Mouse (Mus musculus) lung, embryonic 16.5 days (tissue): ENCODE results near the gene Fes. TPM values are rescaled to one million over a fixed set of nuclear protein-coding genes. Genes with fewer than 3 reads are reported as not detected.

Experiments
- ATAC-seq: fragments of 200-750 bp; cut with Nextera tagmentation; 2 replicates; pipeline ENCODE4 v1.8.0; 2017; ENCODE audit warnings: low read depth, mild to moderate bottlenecking, moderate library complexity
- H3K27ac ChIP-seq: fragments of 300-500 bp; sonication (generic); 2 replicates; pipeline ENCODE4 v1.5.1; 2014; ENCODE audit warnings: mild to moderate bottlenecking, control low read depth, low read length
- H3K27me3 ChIP-seq: fragments of 300-500 bp; sonication (generic); 2 replicates; pipeline ENCODE4 v1.6.1; 2014; ENCODE audit warnings: low read depth, low read length, mixed read lengths; ENCODE audit not compliant: control insufficient read depth, insufficient read depth
- H3K36me3 ChIP-seq: fragments of 300-500 bp; sonication (generic); 2 replicates; pipeline ENCODE4 v1.6.1; 2014; ENCODE audit warnings: low read length; ENCODE audit not compliant: control insufficient read depth, insufficient read depth
- H3K4me1 ChIP-seq: fragments of 300-500 bp; sonication (generic); replicated peaks from 2 replicates; pipeline ENCODE4 v1.6.1; 2014; ENCODE audit warnings: low read length, mixed read lengths; ENCODE audit not compliant: control insufficient read depth, insufficient read depth
- H3K4me2 ChIP-seq: fragments of 300-500 bp; sonication (generic); 2 replicates; pipeline ENCODE4 v1.6.1; 2014; ENCODE audit warnings: low read depth, low read length, control low read depth
- H3K4me3 ChIP-seq: fragments of 300-500 bp; sonication (generic); 2 replicates; pipeline ENCODE4 v1.5.1; 2014; ENCODE audit warnings: mild to moderate bottlenecking, low read length, control low read depth
- H3K9ac ChIP-seq: fragments of 300-500 bp; sonication (generic); 2 replicates; pipeline ENCODE4 v1.6.1; 2014; ENCODE audit warnings: low read length, control low read depth
- H3K9me3 ChIP-seq: fragments of 300-500 bp; sonication (generic); 2 replicates; pipeline ENCODE4 v1.6.1; 2016; ENCODE audit warnings: low read length; ENCODE audit not compliant: control insufficient read depth
- WGBS: fragments of 180-500 bp; shearing (Covaris S2); extraction: QIAGEN DNeasy Blood & Tissue Kit; methylation state at CpG from one replicate; pipeline ENCODE4 v1.1.7; 2014; 5-methylcytosine and 5-hydroxymethylcytosine counted together
- polyA plus RNA-seq: library from polyadenylated mRNA; unstranded; fragments of >200 nt; fragmentation: Nextera tagmentation; extraction: Ambion mirVana; gene quantifications from 2 replicates; pipeline ENCODE4 v1.2.1, GENCODE M21; 2015

Gene Fes
- polyA plus RNA-seq, 1 experiment from 2014 or later = 18.5 TPM

DNA sequence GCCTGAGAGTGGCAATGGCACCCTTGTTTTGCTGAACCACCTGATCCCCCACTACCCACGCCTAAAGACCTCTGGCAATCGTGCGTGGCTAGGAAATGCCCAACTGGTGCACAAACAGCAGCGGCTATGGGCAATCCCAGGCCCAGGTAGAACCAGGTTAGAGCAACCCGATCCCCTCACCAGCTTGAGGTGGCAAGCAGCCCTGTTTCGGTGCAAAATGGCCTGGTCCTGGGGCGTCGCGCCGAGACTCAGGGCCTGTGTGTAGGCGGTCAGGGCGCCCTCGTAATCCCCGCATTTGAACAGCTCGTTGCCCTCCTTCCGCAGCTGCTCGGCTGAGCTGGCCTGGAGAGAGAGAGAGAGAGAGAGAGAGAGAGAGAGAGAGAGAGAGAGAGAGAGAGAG is 48.4 kb downstream of the Fes start:
- Histone ChIP-seq H3K4me3 (peak overlapping the region; percentile 68), H3K4me1 (peaks cover 21% of the 10 kb centered on the region), H3K9ac (peak overlapping the region; percentile 78), H3K27me3 (no peaks in the 10 kb centered on the region), H3K4me2 (peak overlapping the region; percentile 79), H3K27ac (no peak overlapping the region), H3K9me3 (no peaks in the 10 kb centered on the region), H3K36me3 (peaks cover 15% of the 10 kb centered on the region)
- WGBS = 5% methylated on average over 17 of the region's 17 CpGs
- ATAC-seq = no peak

- ATAC-seq = no peak
- Histone ChIP-seq H3K4me3 (no peak overlapping the region), H3K4me1 (peaks cover 12% of the 10 kb centered on the region), H3K9me3 (no peaks in the 10 kb centered on the region), H3K36me3 (peaks cover 34% of the 10 kb centered on the region), H3K27ac (no peak overlapping the region), H3K9ac (no peak overlapping the region), H3K27me3 (no peaks in the 10 kb centered on the region), H3K4me2 (no peak overlapping the region)
- WGBS = 91% methylated on average over 3 of the region's 3 CpGs
Observed at GRCm38 (mm10) chr7:80336932-80337331, 50.8 kb downstream of the Fes start.

GRCm38 (mm10) chr7:80334848-80335247 is 52.9 kb downstream of the Fes start:
- ATAC-seq = no peak
- WGBS = 76% methylated on average over 4 of the region's 4 CpGs
- Histone ChIP-seq H3K36me3 (peaks cover 54% of the 10 kb centered on the region), H3K4me3 (no peak overlapping the region), H3K9me3 (no peaks in the 10 kb centered on the region), H3K9ac (no peak overlapping the region), H3K4me2 (no peak overlapping the region), H3K4me1 (peaks cover 10% of the 10 kb centered on the region), H3K27ac (no peak overlapping the region), H3K27me3 (no peaks in the 10 kb centered on the region)

DNA sequence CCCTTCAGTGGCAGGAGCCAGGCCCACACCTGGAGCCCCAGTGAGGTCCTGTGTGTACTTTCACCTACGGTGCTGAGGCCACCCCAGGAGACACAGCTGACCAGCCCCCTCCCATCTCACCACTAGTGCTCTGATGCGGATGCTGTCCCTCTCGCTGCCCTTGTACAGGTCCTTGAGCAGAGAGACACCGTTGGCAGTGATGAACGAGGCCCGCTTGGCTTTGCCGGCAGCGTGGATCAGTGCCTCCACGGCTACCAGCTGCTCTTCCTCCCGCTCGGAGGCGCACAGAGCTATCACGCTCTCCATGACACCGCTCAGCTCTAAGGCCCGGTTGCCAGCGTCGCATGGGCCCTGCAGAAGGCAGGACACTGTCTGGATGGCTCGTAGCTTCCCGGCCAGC is 56.3 kb downstream of the Fes start:
- Histone ChIP-seq H3K27me3 (no peaks in the 10 kb centered on the region), H3K27ac (no peak overlapping the region), H3K4me3 (no peak overlapping the region), H3K9ac (no peak overlapping the region), H3K4me2 (no peak overlapping the region), H3K9me3 (no peaks in the 10 kb centered on the region), H3K36me3 (peaks cover 71% of the 10 kb centered on the region), H3K4me1 (no peaks in the 10 kb centered on the region)
- no peak for ATAC-seq
- WGBS = 89% methylated on average over 19 of the region's 19 CpGs

GRCm38 (mm10) chr7:80330278-80330677 is 57.5 kb downstream of the Fes start:
- Histone ChIP-seq H3K27ac (no peak overlapping the region), H3K4me3 (no peak overlapping the region), H3K9me3 (no peaks in the 10 kb centered on the region), H3K27me3 (no peaks in the 10 kb centered on the region), H3K9ac (no peak overlapping the region), H3K4me1 (no peaks in the 10 kb centered on the region; the same call in 1 of the 2 replicates), H3K36me3 (peaks cover 71% of the 10 kb centered on the region), H3K4me2 (no peak overlapping the region)
- WGBS = 90% methylated on average over 8 of the region's 8 CpGs
- ATAC-seq = no peak

Other genes with a start within 250 kb of the Fes start
- gene Sema4b, start 201.1 kb downstream of the Fes start, polyA plus RNA-seq = 15.8 and 16.3 TPM in 2 replicates
- 88.4 and 96.0 TPM in 2 replicates for gene Cib1, start 155.1 kb downstream of the Fes start, polyA plus RNA-seq
- 3.5 and 3.9 TPM in 2 replicates for gene Gdpgp1, start 155.1 kb downstream of the Fes start, polyA plus RNA-seq
- 1.1 and 2.2 TPM in 2 replicates for gene Ttll13, start 141.6 kb downstream of the Fes start, polyA plus RNA-seq
- gene Ngrn, start 126.7 kb downstream of the Fes start, polyA plus RNA-seq = 46.2 and 47.4 TPM in 2 replicates
- gene Vps33b, start 118.3 kb downstream of the Fes start, polyA plus RNA-seq = 9.7 and 10.7 TPM in 2 replicates
- 166 and 182 TPM in 2 replicates for gene Prc1, start 93.5 kb downstream of the Fes start, polyA plus RNA-seq
- 7.2 and 8.9 TPM in 2 replicates for gene Rccd1, start 63.5 kb downstream of the Fes start, polyA plus RNA-seq
- gene Unc45a, start 46.9 kb downstream of the Fes start, polyA plus RNA-seq = 40.8 and 42.3 TPM in 2 replicates
- gene Hddc3, start 44.8 kb downstream of the Fes start, polyA plus RNA-seq = 20.9 and 21.9 TPM in 2 replicates
- gene Man2a2, start 16.6 kb downstream of the Fes start, polyA plus RNA-seq = 20.4 and 21.1 TPM in 2 replicates
- gene Furin, start 17.5 kb upstream of the Fes start, polyA plus RNA-seq = 12.6 and 12.7 TPM in 2 replicates
- 23.1 and 25.2 TPM in 2 replicates for gene Blm, start 147.2 kb upstream of the Fes start, polyA plus RNA-seq